Mouse (Mus musculus) erythroid progenitor cell, adult 5-6 weeks (primary cell): Measurements from ENCODE around the gene Rdh8. TPM values are rescaled to one million over a fixed set of nuclear protein-coding genes. Genes with fewer than 3 reads are reported as not detected.

Experiments used
- total RNA-seq, 2 experiments: library from RNA; stranded (forward) in 1 of 2; stranded (reverse) in 1 of 2; fragments of 150-400 nt in 1 of 2; fragments of 186-747, 209-891 nt in 1 of 2; gene quantifications; 2 replicates each; pipeline versions ENCODE4 v1.2.3 to v1.2.4; 2015 to 2017; ENCODE audit warnings: low replicate concordance in 2 of 2

Gene Rdh8
- total RNA-seq, 2 experiments from 2014 or later: not detected

Other genes with a start within 250 kb of the Rdh8 start
- gene Zfp846, start 237.2 kb upstream of the Rdh8 start, total RNA-seq (2015; ENCODE audit: low replicate concordance): 1.8 and 4.2 TPM in 2 replicates
- 0.77 and 5.4 TPM in 2 replicates for gene Zfp846, start 237.2 kb upstream of the Rdh8 start, total RNA-seq (2017; ENCODE audit: low replicate concordance)
- 158 and 182 TPM in 2 replicates for gene Ubl5, start 175.6 kb upstream of the Rdh8 start, total RNA-seq (2015; ENCODE audit: low replicate concordance)
- 36.3 and 42.1 TPM in 2 replicates for gene Ubl5, start 175.6 kb upstream of the Rdh8 start, total RNA-seq (2017; ENCODE audit: low replicate concordance)
- 21.3 and 21.8 TPM in 2 replicates for gene Fbxl12, start 173.7 kb upstream of the Rdh8 start, total RNA-seq (2015; ENCODE audit: low replicate concordance)
- gene Fbxl12, start 173.7 kb upstream of the Rdh8 start, total RNA-seq (2017; ENCODE audit: low replicate concordance): 4.6 and 11.6 TPM in 2 replicates
- 4.2 and 10.1 TPM in 2 replicates for gene Pin1, start 166.4 kb upstream of the Rdh8 start, total RNA-seq (2015; ENCODE audit: low replicate concordance)
- 6.3 and 8.5 TPM in 2 replicates for gene Pin1, start 166.4 kb upstream of the Rdh8 start, total RNA-seq (2017; ENCODE audit: low replicate concordance)
- gene Olfm2, start 72.2 kb upstream of the Rdh8 start, total RNA-seq (2015; ENCODE audit: low replicate concordance): not detected in 2 replicates
- not detected in 2 replicates for gene Olfm2, start 72.2 kb upstream of the Rdh8 start, total RNA-seq (2017; ENCODE audit: low replicate concordance)
- 1.3 TPM in 1 of 2 replicates, not detected in the other for gene Col5a3, start 3.4 kb upstream of the Rdh8 start, total RNA-seq (2015; ENCODE audit: low replicate concordance)
- gene Col5a3, start 3.4 kb upstream of the Rdh8 start, total RNA-seq (2017; ENCODE audit: low replicate concordance): 0.39 TPM in 1 of 2 replicates, not detected in the other
- 1.1 and 1.7 TPM in 2 replicates for gene A230050P20Rik, start 50.1 kb downstream of the Rdh8 start, total RNA-seq (2015; ENCODE audit: low replicate concordance)
- 3.7 and 4.3 TPM in 2 replicates for gene A230050P20Rik, start 50.1 kb downstream of the Rdh8 start, total RNA-seq (2017; ENCODE audit: low replicate concordance)
- not detected in 2 replicates for gene Angptl6, start 61.2 kb downstream of the Rdh8 start, total RNA-seq (2015; ENCODE audit: low replicate concordance)
- gene Angptl6, start 61.2 kb downstream of the Rdh8 start, total RNA-seq (2017; ENCODE audit: low replicate concordance): 0.53 TPM in 1 of 2 replicates, not detected in the other
- gene Ppan, start 69.7 kb downstream of the Rdh8 start, total RNA-seq (2015; ENCODE audit: low replicate concordance): 6.7 and 19.1 TPM in 2 replicates
- 7.1 and 16.2 TPM in 2 replicates for gene Ppan, start 69.7 kb downstream of the Rdh8 start, total RNA-seq (2017; ENCODE audit: low replicate concordance)
- 47.4 and 59.5 TPM in 2 replicates for gene Eif3g, start 80.1 kb downstream of the Rdh8 start, total RNA-seq (2015; ENCODE audit: low replicate concordance)
- 41.5 and 59.7 TPM in 2 replicates for gene Eif3g, start 80.1 kb downstream of the Rdh8 start, total RNA-seq (2017; ENCODE audit: low replicate concordance)
- 122 and 135 TPM in 2 replicates for gene Dnmt1, start 141.4 kb downstream of the Rdh8 start, total RNA-seq (2015; ENCODE audit: low replicate concordance)
- 217 and 249 TPM in 2 replicates for gene Dnmt1, start 141.4 kb downstream of the Rdh8 start, total RNA-seq (2017; ENCODE audit: low replicate concordance)
- not detected in 2 replicates for gene S1pr2, start 158.3 kb downstream of the Rdh8 start, total RNA-seq (2015; ENCODE audit: low replicate concordance)
- under 0.01 and 0.39 TPM in 2 replicates for gene S1pr2, start 158.3 kb downstream of the Rdh8 start, total RNA-seq (2017; ENCODE audit: low replicate concordance)
- gene Mrpl4, start 184.2 kb downstream of the Rdh8 start, total RNA-seq (2015; ENCODE audit: low replicate concordance): 13.0 and 22.0 TPM in 2 replicates
- gene Mrpl4, start 184.2 kb downstream of the Rdh8 start, total RNA-seq (2017; ENCODE audit: low replicate concordance): 13.3 and 18.0 TPM in 2 replicates
- 1.3 TPM in 1 of 2 replicates, not detected in the other for gene Icam1, start 197.5 kb downstream of the Rdh8 start, total RNA-seq (2015; ENCODE audit: low replicate concordance)
- gene Icam1, start 197.5 kb downstream of the Rdh8 start, total RNA-seq (2017; ENCODE audit: low replicate concordance): 1.5 and 9.0 TPM in 2 replicates
- gene Icam4, start 210.9 kb downstream of the Rdh8 start, total RNA-seq (2015; ENCODE audit: low replicate concordance): 164 and 214 TPM in 2 replicates
- 107 and 112 TPM in 2 replicates for gene Icam4, start 210.9 kb downstream of the Rdh8 start, total RNA-seq (2017; ENCODE audit: low replicate concordance)
- gene Icam5, start 213.6 kb downstream of the Rdh8 start, total RNA-seq (2015; ENCODE audit: low replicate concordance): 1.3 and 1.4 TPM in 2 replicates
- 1.3 and 3.5 TPM in 2 replicates for gene Icam5, start 213.6 kb downstream of the Rdh8 start, total RNA-seq (2017; ENCODE audit: low replicate concordance)
- 6.8 TPM in 1 of 2 replicates, not detected in the other for gene Zglp1, start 248.6 kb downstream of the Rdh8 start, total RNA-seq (2015; ENCODE audit: low replicate concordance)
- not detected in 2 replicates for gene Zglp1, start 248.6 kb downstream of the Rdh8 start, total RNA-seq (2017; ENCODE audit: low replicate concordance)